Mouse (Mus musculus) liver, adult 2 months (tissue): ENCODE data around the gene Ap2a1.

Experiments
- CTCF ChIP-seq: fragments of 200-500 bp; IDR thresholded peaks from 2 replicates; pipeline ENCODE4 v1.5.1; 2011; ENCODE audit warnings: low read depth, low read length, control low read depth
- POLR2A ChIP-seq: fragments of 200-500 bp; IDR thresholded peaks from 2 replicates; pipeline ENCODE4 v1.6.1; 2011; ENCODE audit warnings: low read length, control low read depth; ENCODE audit not compliant: insufficient read depth; ENCODE audit errors: extremely low read depth

- TF ChIP-seq CTCF (no peak), POLR2A (no peak)
Measured at GRCm38 (mm10) chr7:44900632-44901031, 28.7 kb downstream of the Ap2a1 start.
